Mouse (Mus musculus): ENCODE results near the gene Maml3. TPM values are rescaled to one million over a fixed set of nuclear protein-coding genes. Genes with fewer than 3 reads are reported as not detected.

Gene Maml3
- polyA plus RNA-seq, 1 experiment from 2014 or later: 7.7 TPM

DNA sequence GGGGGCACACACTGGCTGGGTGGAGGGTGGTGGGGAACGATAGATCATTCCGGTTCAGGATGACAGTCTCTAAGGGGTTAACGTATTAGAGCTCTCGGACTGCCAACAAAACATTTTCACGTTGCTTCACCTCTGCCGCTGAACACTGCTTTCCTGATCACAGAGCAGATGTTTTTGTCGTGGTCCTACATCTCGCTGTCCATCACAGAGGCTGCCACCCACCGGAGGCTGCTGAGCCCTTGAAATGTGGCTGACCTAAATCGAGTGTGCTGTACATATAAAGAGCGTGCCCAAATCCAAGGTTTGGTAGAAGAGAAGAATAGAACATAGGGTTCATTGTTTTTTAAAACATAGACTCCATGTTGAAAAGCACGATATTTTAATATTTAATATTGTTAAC lies 263.3 kb downstream of the Maml3 start:
- H3K4me2 ChIP-seq: no peak overlapping the region
- H3K27me3 ChIP-seq (replicated peaks): no peaks in the 10 kb centered on the region
- H3K4me3 ChIP-seq: no peak overlapping the region
- peak; percentile 37; the same call in 1 of the 2 replicates for ATAC-seq (replicated peaks)
- H3K4me1 ChIP-seq: peaks cover 15% of the 10 kb centered on the region
- no peak overlapping the region for H3K27ac ChIP-seq
- no peaks in the 10 kb centered on the region for H3K36me3 ChIP-seq (replicated peaks)
- H3K9ac ChIP-seq: no peak overlapping the region
- 51% methylated on average over 12 of the region's 12 CpGs for WGBS
- no peaks in the 10 kb centered on the region for H3K9me3 ChIP-seq

- H3K9ac ChIP-seq: no peak overlapping the region
- H3K36me3 ChIP-seq (replicated peaks): no peaks in the 10 kb centered on the region
- 71% methylated on average over 6 of the region's 6 CpGs for WGBS
- no peaks in the 10 kb centered on the region for H3K27me3 ChIP-seq (replicated peaks)
- peaks cover 15% of the 10 kb centered on the region for H3K4me1 ChIP-seq
- no peak overlapping the region for H3K4me2 ChIP-seq
- H3K4me3 ChIP-seq: no peak overlapping the region
- ATAC-seq (replicated peaks): peak; percentile 68
- H3K9me3 ChIP-seq: no peaks in the 10 kb centered on the region
- H3K27ac ChIP-seq: no peak overlapping the region
Measured at GRCm38 (mm10) chr3:51841177-51841576, 263.7 kb downstream of the Maml3 start.

DNA sequence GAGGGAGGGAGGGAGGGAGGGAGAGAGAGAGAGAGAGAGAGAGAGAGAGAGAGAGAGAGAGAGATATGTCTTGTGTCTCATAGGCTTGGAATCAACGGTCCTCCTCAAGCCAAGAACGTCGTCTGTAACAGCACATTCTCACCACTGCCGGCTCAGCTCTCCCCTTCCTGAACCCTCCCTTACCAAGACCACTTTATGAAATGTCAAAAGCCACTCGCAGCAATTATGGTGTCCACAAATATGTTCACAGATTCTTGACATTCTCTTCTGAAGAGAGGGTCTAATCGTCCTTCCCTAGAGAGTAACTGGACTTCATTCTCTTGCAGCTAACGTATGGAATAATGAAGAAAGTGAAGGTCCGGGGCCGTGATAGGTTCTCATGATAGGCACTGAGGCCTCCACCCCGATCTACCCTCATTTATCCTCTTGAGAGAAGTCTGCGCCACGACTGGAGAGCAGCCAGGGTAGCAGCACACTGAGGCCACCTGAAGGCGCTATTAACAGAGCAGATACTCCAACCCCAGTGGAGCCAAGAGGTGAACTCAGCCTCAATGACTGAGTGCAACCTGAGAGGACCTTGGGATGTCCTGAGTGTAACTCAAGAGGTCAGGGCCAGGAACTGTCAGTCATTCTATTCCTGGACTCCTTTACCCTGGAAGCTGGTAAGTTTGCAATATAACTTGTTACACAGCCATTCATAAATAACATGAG lies 264.6 kb downstream of the Maml3 start:
- Histone ChIP-seq H3K4me1 (peaks cover 15% of the 10 kb centered on the region), H3K27me3 (replicated peaks) (no peaks in the 10 kb centered on the region), H3K9ac (no peak overlapping the region), H3K9me3 (no peaks in the 10 kb centered on the region), H3K4me3 (no peak overlapping the region), H3K27ac (no peak overlapping the region), H3K4me2 (no peak overlapping the region), H3K36me3 (replicated peaks) (no peaks in the 10 kb centered on the region)
- 88% methylated on average over 13 of the region's 13 CpGs for WGBS
- no peak for ATAC-seq (replicated peaks)

GRCm38 (mm10) chr3:51839353-51839715 lies 265.5 kb downstream of the Maml3 start:
- Histone ChIP-seq H3K36me3 (replicated peaks) (no peaks in the 10 kb centered on the region), H3K9me3 (no peaks in the 10 kb centered on the region), H3K27me3 (replicated peaks) (no peaks in the 10 kb centered on the region), H3K9ac (no peak overlapping the region), H3K4me2 (no peak overlapping the region), H3K4me3 (no peak overlapping the region), H3K27ac (no peak overlapping the region), H3K4me1 (peaks cover 15% of the 10 kb centered on the region)
- WGBS: 78% methylated on average over 5 of the region's 5 CpGs
- ATAC-seq (replicated peaks): no peak

GRCm38 (mm10) chr3:51838696-51839352 lies 266.1 kb downstream of the Maml3 start:
- no peak overlapping the region for H3K4me3 ChIP-seq
- H3K9me3 ChIP-seq: no peaks in the 10 kb centered on the region
- peaks cover 15% of the 10 kb centered on the region for H3K4me1 ChIP-seq
- no peaks in the 10 kb centered on the region for H3K36me3 ChIP-seq (replicated peaks)
- WGBS: 74% methylated on average over 5 of the region's 5 CpGs
- no peak overlapping the region for H3K27ac ChIP-seq
- H3K9ac ChIP-seq: no peak overlapping the region
- H3K4me2 ChIP-seq: no peak overlapping the region
- no peaks in the 10 kb centered on the region for H3K27me3 ChIP-seq (replicated peaks)
- ATAC-seq (replicated peaks): no peak

- Histone ChIP-seq H3K27ac (peak overlapping the region; percentile 47; the same call in 1 of the 2 replicates), H3K4me3 (no peak overlapping the region), H3K27me3 (replicated peaks) (no peaks in the 10 kb centered on the region), H3K4me1 (peaks cover 11% of the 10 kb centered on the region), H3K9ac (no peak overlapping the region), H3K4me2 (no peak overlapping the region), H3K36me3 (replicated peaks) (no peaks in the 10 kb centered on the region), H3K9me3 (no peaks in the 10 kb centered on the region)
- ATAC-seq (replicated peaks): peak; percentile 42; the same call in 1 of the 2 replicates
- WGBS: 51% methylated on average over 15 of the region's 15 CpGs
Measured at GRCm38 (mm10) chr3:51832985-51833384, 271.9 kb downstream of the Maml3 start.

DNA sequence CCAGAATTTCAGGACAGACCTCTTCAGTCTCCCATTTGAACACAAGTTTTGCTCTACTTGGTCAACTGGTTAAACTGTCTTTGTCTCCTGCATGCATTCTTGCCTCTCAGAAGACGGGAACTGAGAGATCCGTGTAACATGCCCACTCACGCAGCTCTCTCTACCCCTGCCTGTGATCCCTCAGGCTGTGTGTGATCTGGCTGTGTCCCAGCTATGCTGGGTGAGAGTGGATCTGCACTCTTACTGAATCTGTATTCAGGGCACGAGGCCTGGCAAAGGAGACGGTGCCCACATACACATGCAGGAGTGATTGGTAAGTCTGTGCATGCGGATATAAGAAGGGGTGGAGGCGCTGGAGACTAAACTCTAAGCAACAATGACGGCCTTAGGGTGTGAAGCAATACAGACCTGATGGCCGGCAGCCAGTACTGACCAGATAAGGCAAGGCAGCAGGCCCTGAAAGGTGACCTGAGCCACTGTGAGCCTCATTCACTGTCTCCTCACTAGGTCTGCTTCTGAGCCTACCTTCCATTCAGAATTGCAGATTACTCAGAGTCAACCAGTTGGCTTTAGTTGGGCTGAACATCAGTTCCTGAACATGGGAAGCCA lies 274.0 kb downstream of the Maml3 start:
- H3K27ac ChIP-seq: no peak overlapping the region
- no peak overlapping the region for H3K4me2 ChIP-seq
- no peaks in the 10 kb centered on the region for H3K27me3 ChIP-seq (replicated peaks)
- ATAC-seq (replicated peaks): 0 out of 2 replicates have a peak, but pooled peaks have one; percentile 37
- no peaks in the 10 kb centered on the region for H3K36me3 ChIP-seq (replicated peaks)
- no peaks in the 10 kb centered on the region for H3K9me3 ChIP-seq
- no peak overlapping the region for H3K9ac ChIP-seq
- peaks cover 11% of the 10 kb centered on the region for H3K4me1 ChIP-seq
- H3K4me3 ChIP-seq: no peak overlapping the region
- WGBS: 87% methylated on average over 9 of the region's 9 CpGs

DNA sequence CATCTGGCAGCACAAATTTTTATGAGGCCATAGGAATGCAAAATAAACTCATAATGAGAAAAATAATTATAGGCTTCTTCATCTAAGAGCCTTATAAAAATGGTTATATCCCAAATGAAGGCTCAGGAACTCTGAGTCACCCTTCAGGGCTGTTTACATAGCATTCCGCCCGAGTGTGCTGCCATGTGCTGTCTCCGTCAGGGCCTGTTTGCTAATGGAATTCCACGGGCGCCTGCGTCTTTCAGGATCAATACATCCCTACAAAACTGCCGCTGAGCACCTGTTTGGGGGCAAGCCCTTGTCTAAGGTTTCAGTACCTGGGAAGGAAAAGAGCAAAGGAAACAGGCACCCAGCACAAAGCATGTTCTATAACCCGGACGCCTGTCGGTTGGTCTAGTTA lies 279.3 kb downstream of the Maml3 start:
- Histone ChIP-seq H3K36me3 (replicated peaks) (no peaks in the 10 kb centered on the region), H3K4me3 (no peak overlapping the region), H3K4me1 (no peaks in the 10 kb centered on the region), H3K9ac (no peak overlapping the region), H3K4me2 (no peak overlapping the region), H3K27ac (no peak overlapping the region), H3K9me3 (no peaks in the 10 kb centered on the region), H3K27me3 (replicated peaks) (no peaks in the 10 kb centered on the region)
- no peak for ATAC-seq (replicated peaks)
- WGBS: 71% methylated on average over 10 of the region's 10 CpGs

DNA sequence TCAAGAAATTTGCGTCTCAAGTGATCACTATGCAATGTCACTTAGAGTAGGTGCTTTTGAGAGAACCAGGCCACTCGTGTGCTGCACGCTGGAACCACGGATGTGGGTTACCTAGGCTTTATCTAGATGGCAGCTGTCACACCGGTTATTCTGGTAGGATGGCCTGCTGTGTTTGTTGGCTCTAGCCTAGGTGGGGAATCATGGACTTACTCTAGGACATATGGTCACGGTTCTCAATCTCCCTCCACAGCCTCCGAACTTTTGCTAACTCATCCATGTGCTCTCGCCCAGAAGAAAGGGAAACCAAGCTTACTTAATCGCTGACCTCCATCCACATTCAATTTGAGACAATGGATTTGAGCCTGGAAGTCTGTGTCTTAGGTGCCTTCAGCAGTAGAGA lies 280.4 kb downstream of the Maml3 start:
- Histone ChIP-seq H3K4me1 (peaks cover under 1% of the 10 kb centered on the region; the same call in 1 of the 2 replicates), H3K27me3 (replicated peaks) (no peaks in the 10 kb centered on the region), H3K4me2 (no peak overlapping the region), H3K9ac (no peak overlapping the region), H3K9me3 (no peaks in the 10 kb centered on the region), H3K27ac (no peak overlapping the region), H3K4me3 (no peak overlapping the region), H3K36me3 (replicated peaks) (no peaks in the 10 kb centered on the region)
- WGBS: 92% methylated on average over 9 of the region's 9 CpGs
- no peak for ATAC-seq (replicated peaks)

DNA sequence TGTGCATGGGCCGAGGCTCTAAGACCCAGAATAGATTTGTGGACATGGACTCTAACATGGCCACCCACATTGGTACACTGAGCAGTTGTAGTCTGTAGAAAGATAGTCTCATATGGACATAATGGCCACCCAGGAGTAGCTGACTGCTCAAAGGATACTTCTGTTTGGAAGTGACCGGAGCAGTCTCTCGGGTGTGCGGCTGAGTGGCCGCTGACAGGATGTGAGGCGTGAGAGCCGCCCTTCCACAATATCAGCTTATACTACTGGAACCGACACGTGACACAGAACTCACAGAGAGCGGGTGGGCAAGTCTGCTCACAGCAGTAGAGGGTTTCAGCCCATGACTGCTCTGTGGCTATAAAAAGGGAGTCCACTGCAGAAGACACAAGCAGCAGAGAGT lies 283.3 kb downstream of the Maml3 start:
- 90% methylated on average over 10 of the region's 10 CpGs for WGBS

GRCm38 (mm10) chr3:51819109-51819508 lies 285.8 kb downstream of the Maml3 start:
- 34% methylated on average over 7 of the region's 7 CpGs for WGBS
- no peak overlapping the region for H3K4me2 ChIP-seq
- H3K27me3 ChIP-seq (replicated peaks): no peaks in the 10 kb centered on the region
- no peaks in the 10 kb centered on the region for H3K36me3 ChIP-seq (replicated peaks)
- no peak overlapping the region for H3K9ac ChIP-seq
- H3K27ac ChIP-seq: peak overlapping the region; percentile 68
- no peak overlapping the region for H3K4me3 ChIP-seq
- peaks cover 31% of the 10 kb centered on the region for H3K4me1 ChIP-seq
- no peak for ATAC-seq (replicated peaks)
- no peaks in the 10 kb centered on the region for H3K9me3 ChIP-seq

More for the DNA sequence above, 283.3 kb downstream of the Maml3 start:
- peaks cover 27% of the 10 kb centered on the region for H3K4me1 ChIP-seq
- no peak overlapping the region for H3K27ac ChIP-seq
- no peak for ATAC-seq (replicated peaks)
- no peaks in the 10 kb centered on the region for H3K36me3 ChIP-seq (replicated peaks)
- H3K4me2 ChIP-seq: no peak overlapping the region
- H3K9ac ChIP-seq: no peak overlapping the region
- no peaks in the 10 kb centered on the region for H3K27me3 ChIP-seq (replicated peaks)
- H3K9me3 ChIP-seq: no peaks in the 10 kb centered on the region
- H3K4me3 ChIP-seq: no peak overlapping the region

GRCm38 (mm10) chr3:51817919-51818318 lies 287.0 kb downstream of the Maml3 start:
- Histone ChIP-seq H3K27me3 (replicated peaks) (no peaks in the 10 kb centered on the region), H3K4me1 (peaks cover 31% of the 10 kb centered on the region), H3K9me3 (no peaks in the 10 kb centered on the region), H3K9ac (peak overlapping the region; percentile 24; the same call in 1 of the 2 replicates), H3K27ac (peak overlapping the region; percentile 71), H3K36me3 (replicated peaks) (no peaks in the 10 kb centered on the region), H3K4me3 (no peak overlapping the region), H3K4me2 (peak overlapping the region; percentile 36)
- no peak for ATAC-seq (replicated peaks)
- WGBS: 24% methylated on average over 15 of the region's 15 CpGs

Measured in midbrain, embryonic 15.5 days (tissue).